Mouse (Mus musculus) adrenal gland, postnatal 4 days (tissue): ENCODE measurements around the gene Ccl28. TPM values are rescaled to one million over a fixed set of nuclear protein-coding genes. Genes with fewer than 3 reads are reported as not detected.

Experiments
- total RNA-seq, 2 experiments: library from RNA; stranded (reverse); gene quantifications; 2 replicates each; pipeline ENCODE4 v1.2.3; 2021

The Ccl28 gene
- total RNA-seq, 2 experiments from 2014 or later: 0.67 to 1.1 TPM

Other genes starting within 250 kb of the Ccl28 start
- 100 to 1,000 TPM; 149 to 151 TPM for gene Paip1, start 195.2 kb upstream of the Ccl28 start, total RNA-seq
- gene 4833420G17Rik, start 161.1 kb upstream of the Ccl28 start, total RNA-seq: 10 to 100 TPM; 42.9 to 43.8 TPM
- gene Tmem267, start 135.8 kb upstream of the Ccl28 start, total RNA-seq: 10 to 100 TPM; 12.1 to 13.2 TPM
- gene 3110070M22Rik, start 135.4 kb upstream of the Ccl28 start, total RNA-seq: 1 to 10 TPM; 1.7 to 2.0 TPM
- 100 to 1,000 TPM; 211 to 213 TPM for gene Hmgcs1, start 66.6 kb downstream of the Ccl28 start, total RNA-seq
- gene Nim1k, start 132.1 kb downstream of the Ccl28 start, total RNA-seq: 1 to 10 TPM; 3.9 to 4.4 TPM
- gene Zfp131, start 167.1 kb downstream of the Ccl28 start, total RNA-seq: 10 to 100 TPM; 39.1 to 41.9 TPM
- gene AF067063, start 206.4 kb downstream of the Ccl28 start, total RNA-seq: not detected
- not detected for gene D13Ertd608e, start 212.2 kb downstream of the Ccl28 start, total RNA-seq